Mouse (Mus musculus) hindbrain, embryonic 15.5 days (tissue): ENCODE data around the gene Sh2d3c. TPM values are rescaled to one million over a fixed set of nuclear protein-coding genes. Genes with fewer than 3 reads are reported as not detected.

ENCODE experiments used
- ATAC-seq: fragments of 200-750 bp; cut with Nextera tagmentation; 2 replicates; pipeline ENCODE4 v1.8.0; 2017; ENCODE audit warnings: low read depth, moderate number of reproducible peaks, moderate TSS enrichment; ENCODE audit not compliant: low FRiP score
- H3K27ac ChIP-seq: fragments of 300-500 bp; sonication (generic); replicated peaks from 2 replicates; pipeline ENCODE4 v1.5.1; 2015; ENCODE audit warnings: mild to moderate bottlenecking, inconsistent platforms
- H3K27me3 ChIP-seq: fragments of 300-500 bp; sonication (generic); 2 replicates; pipeline ENCODE4 v1.6.1; 2015; ENCODE audit warnings: control low read depth, inconsistent platforms
- H3K36me3 ChIP-seq: fragments of 300-500 bp; sonication (generic); 2 replicates; pipeline ENCODE4 v1.6.1; 2015; ENCODE audit warnings: control low read depth, inconsistent platforms
- H3K4me1 ChIP-seq: fragments of 300-500 bp; sonication (generic); replicated peaks from 2 replicates; pipeline ENCODE4 v1.6.1; 2015; ENCODE audit warnings: control low read depth, inconsistent platforms
- H3K4me2 ChIP-seq: fragments of 300-500 bp; sonication (generic); 2 replicates; pipeline ENCODE4 v1.6.1; 2015; ENCODE audit warnings: moderate library complexity, mild to moderate bottlenecking, inconsistent platforms
- H3K4me3 ChIP-seq: fragments of 300-500 bp; sonication (generic); 2 replicates; pipeline ENCODE4 v1.5.1; 2015; ENCODE audit warnings: mild to moderate bottlenecking, inconsistent platforms
- H3K9ac ChIP-seq: fragments of 300-500 bp; sonication (generic); 2 replicates; pipeline ENCODE4 v1.6.1; 2015; ENCODE audit warnings: inconsistent platforms
- H3K9me3 ChIP-seq: fragments of 300-500 bp; sonication (generic); 2 replicates; pipeline ENCODE4 v1.6.1; 2016; ENCODE audit warnings: control low read depth, inconsistent platforms
- WGBS: fragments of 180-500 bp; shearing (Covaris S2); methylation state at CpG from one replicate; pipeline ENCODE4 v1.1.7; 2015; 5-methylcytosine and 5-hydroxymethylcytosine counted together
- polyA plus RNA-seq: library from polyadenylated mRNA; unstranded; fragments of >200 nt; fragmentation: Nextera tagmentation; extraction: Ambion mirVana; gene quantifications from 2 replicates; pipeline ENCODE4 v1.2.1, GENCODE M21; 2015

The Sh2d3c gene
- polyA plus RNA-seq, 1 experiment from 2014 or later: 53.3 TPM

GRCm38 (mm10) chr2:32703046-32703445 is 17.8 kb upstream of the Sh2d3c start:
- no peaks in the 10 kb centered on the region for H3K9me3 ChIP-seq
- no peak overlapping the region for H3K4me3 ChIP-seq
- H3K27ac ChIP-seq: no peak overlapping the region
- no peak for ATAC-seq
- H3K9ac ChIP-seq: no peak overlapping the region
- H3K27me3 ChIP-seq: no peaks in the 10 kb centered on the region
- no peak overlapping the region for H3K4me2 ChIP-seq
- H3K36me3 ChIP-seq: peaks cover 42% of the 10 kb centered on the region
- WGBS: 95% methylated on average over 8 of the region's 8 CpGs
- no peaks in the 10 kb centered on the region for H3K4me1 ChIP-seq

- H3K36me3 ChIP-seq: peaks cover 52% of the 10 kb centered on the region
- H3K4me1 ChIP-seq: no peaks in the 10 kb centered on the region
- H3K4me2 ChIP-seq: no peak within 1 kb of the TSS
- H3K27ac ChIP-seq: no peak within 1 kb of the TSS
- WGBS: 79% methylated on average over 2 of the region's 2 CpGs
- no peak for ATAC-seq
- H3K27me3 ChIP-seq: no peaks in the 10 kb centered on the region
- H3K9me3 ChIP-seq: no peaks in the 10 kb centered on the region
- H3K9ac ChIP-seq: no peak within 1 kb of the TSS
- no peak within 1 kb of the TSS for H3K4me3 ChIP-seq
These were observed 16.8 kb upstream of the Sh2d3c start, which contains the start of gene Fpgs for GRCm38 (mm10) chr2:32704021-32704421. Gene Fpgs (minus strand): TSS chr2:32704145.

GRCm38 (mm10) chr2:32705018-32705417 is 15.8 kb upstream of the Sh2d3c start:
- Histone ChIP-seq H3K9ac (no peak overlapping the region), H3K27ac (no peak overlapping the region), H3K4me3 (no peak overlapping the region), H3K4me2 (no peak overlapping the region), H3K36me3 (peaks cover 61% of the 10 kb centered on the region), H3K9me3 (no peaks in the 10 kb centered on the region), H3K4me1 (no peaks in the 10 kb centered on the region), H3K27me3 (no peaks in the 10 kb centered on the region)
- 93% methylated on average over 7 of the region's 7 CpGs for WGBS
- no peak for ATAC-seq

- Histone ChIP-seq H3K4me3 (no peak overlapping the region), H3K36me3 (peaks cover 65% of the 10 kb centered on the region), H3K9ac (no peak overlapping the region), H3K9me3 (no peaks in the 10 kb centered on the region), H3K27ac (no peak overlapping the region), H3K4me2 (no peak overlapping the region), H3K27me3 (no peaks in the 10 kb centered on the region), H3K4me1 (peaks cover 15% of the 10 kb centered on the region)
- ATAC-seq: no peak
- WGBS: 94% methylated on average over 6 of the region's 6 CpGs
These were observed 13.9 kb upstream of the Sh2d3c start for GRCm38 (mm10) chr2:32706971-32707370.

- H3K4me3 ChIP-seq: no peak overlapping the region
These were observed 12.2 kb upstream of the Sh2d3c start for GRCm38 (mm10) chr2:32708643-32709042.

GRCm38 (mm10) chr2:32709521-32710137 is 11.2 kb upstream of the Sh2d3c start:
- ATAC-seq: no peak
- Histone ChIP-seq H3K9ac (no peak overlapping the region), H3K27me3 (no peaks in the 10 kb centered on the region), H3K36me3 (peaks cover 51% of the 10 kb centered on the region), H3K9me3 (no peaks in the 10 kb centered on the region), H3K4me2 (no peak overlapping the region), H3K4me3 (no peak overlapping the region), H3K27ac (no peak overlapping the region), H3K4me1 (peaks cover 26% of the 10 kb centered on the region)
- WGBS: 93% methylated on average over 20 of the region's 20 CpGs

More at GRCm38 (mm10) chr2:32708643-32709042, 12.2 kb upstream of the Sh2d3c start:
- Histone ChIP-seq H3K9ac (no peak overlapping the region), H3K27ac (no peak overlapping the region), H3K9me3 (no peaks in the 10 kb centered on the region), H3K27me3 (no peaks in the 10 kb centered on the region), H3K4me2 (no peak overlapping the region), H3K36me3 (peaks cover 59% of the 10 kb centered on the region), H3K4me1 (peaks cover 16% of the 10 kb centered on the region)
- 39% methylated on average over 3 of the region's 3 CpGs for WGBS
- no peak for ATAC-seq

GRCm38 (mm10) chr2:32710425-32710824 is 10.4 kb upstream of the Sh2d3c start:
- peaks cover 30% of the 10 kb centered on the region for H3K4me1 ChIP-seq
- H3K27me3 ChIP-seq: no peaks in the 10 kb centered on the region
- 89% methylated on average over 5 of the region's 5 CpGs for WGBS
- H3K9me3 ChIP-seq: no peaks in the 10 kb centered on the region
- H3K9ac ChIP-seq: no peak overlapping the region
- H3K27ac ChIP-seq: no peak overlapping the region
- H3K36me3 ChIP-seq: peaks cover 43% of the 10 kb centered on the region
- ATAC-seq: no peak
- no peak overlapping the region for H3K4me3 ChIP-seq
- H3K4me2 ChIP-seq: no peak overlapping the region

- H3K27ac ChIP-seq: peak overlapping the region; percentile 100; the same call in 1 of the 2 replicates
- 29% methylated on average over 9 of the region's 9 CpGs for WGBS
- H3K4me3 ChIP-seq: peak overlapping the region; percentile 86
- no peaks in the 10 kb centered on the region for H3K9me3 ChIP-seq
- H3K4me2 ChIP-seq: peak overlapping the region; percentile 85
- no peak for ATAC-seq
- H3K27me3 ChIP-seq: no peaks in the 10 kb centered on the region
- peaks cover 33% of the 10 kb centered on the region for H3K36me3 ChIP-seq
- peaks cover 30% of the 10 kb centered on the region for H3K4me1 ChIP-seq
- peak overlapping the region; percentile 97 for H3K9ac ChIP-seq
These were observed 9.4 kb upstream of the Sh2d3c start for GRCm38 (mm10) chr2:32711301-32712056.

GRCm38 (mm10) chr2:32712108-32712551 is 8.7 kb upstream of the Sh2d3c start:
- H3K4me3 ChIP-seq: peak overlapping the region; percentile 86
- H3K27ac ChIP-seq: peak overlapping the region; percentile 100
- under 1% methylated on average over 41 of the region's 41 CpGs for WGBS
- ATAC-seq: peak; percentile 17; the same call in 1 of the 2 replicates
- peaks cover 26% of the 10 kb centered on the region for H3K36me3 ChIP-seq
- peaks cover 30% of the 10 kb centered on the region for H3K4me1 ChIP-seq
- peak overlapping the region; percentile 97 for H3K9ac ChIP-seq
- H3K4me2 ChIP-seq: peak overlapping the region; percentile 85
- H3K27me3 ChIP-seq: no peaks in the 10 kb centered on the region
- no peaks in the 10 kb centered on the region for H3K9me3 ChIP-seq

GRCm38 (mm10) chr2:32712586-32712933 is 8.3 kb upstream of the Sh2d3c start:
- Histone ChIP-seq H3K4me3 (peak overlapping the region; percentile 86), H3K36me3 (peaks cover 25% of the 10 kb centered on the region), H3K9me3 (no peaks in the 10 kb centered on the region), H3K27ac (peak overlapping the region; percentile 100), H3K27me3 (no peaks in the 10 kb centered on the region), H3K9ac (peak overlapping the region; percentile 97), H3K4me1 (peaks cover 30% of the 10 kb centered on the region), H3K4me2 (peak overlapping the region; percentile 85)
- WGBS: 0% methylated on average over 36 of the region's 44 CpGs
- ATAC-seq: peak; percentile 81

- ATAC-seq: peak; percentile 89
- Histone ChIP-seq H3K27ac (peak within 1 kb of the TSS; percentile 100), H3K4me2 (peak within 1 kb of the TSS; percentile 85), H3K27me3 (no peaks in the 10 kb centered on the region), H3K4me3 (peak within 1 kb of the TSS; percentile 86), H3K9ac (peak within 1 kb of the TSS; percentile 97), H3K9me3 (no peaks in the 10 kb centered on the region), H3K4me1 (peaks cover 30% of the 10 kb centered on the region), H3K36me3 (peaks cover 21% of the 10 kb centered on the region)
- WGBS: 1% methylated on average over 52 of the region's 79 CpGs
These were observed 7.7 kb upstream of the Sh2d3c start, which contains the start of gene Cdk9 for GRCm38 (mm10) chr2:32712934-32713817. Gene Cdk9 (minus strand): TSS chr2:32713076.
